Mouse (Mus musculus): Measurements from ENCODE around the gene Ap5z1. TPM values are rescaled to one million over a fixed set of nuclear protein-coding genes. Genes with fewer than 3 reads are reported as not detected.

The Ap5z1 gene
- polyA plus RNA-seq, 1 experiment: 6.6 TPM

GRCm38 (mm10) chr5:142486654-142487053 lies 22.9 kb downstream of the Ap5z1 start:
- TF ChIP-seq MYOD1 (IDR thresholded peaks at IDR 0.05; ENCODE audit: control insufficient read depth, insufficient read length, low read depth) (no peak), MAX (IDR thresholded peaks at IDR 0.05) (no peak), CEBPB (IDR thresholded peaks at IDR 0.05; ENCODE audit: low read depth) (no peak), CTCF (IDR thresholded peaks at IDR 0.05; ENCODE audit: control insufficient read depth, insufficient read depth, insufficient read length) (no peak), MYOG (IDR thresholded peaks at IDR 0.05; ENCODE audit: control insufficient read depth, extremely low read depth, insufficient read length) (no peak), FOSL1 (IDR thresholded peaks at IDR 0.05; ENCODE audit: insufficient read depth, low read length, poor library complexity, severe bottlenecking) (no peak), USF1 (IDR thresholded peaks at IDR 0.05; ENCODE audit: low read depth) (no peak)
- Histone ChIP-seq H3K79me2 (ENCODE audit: control insufficient read depth, insufficient read depth) (no peaks in the 10 kb centered on the region), H3K27me3 (ENCODE audit: control insufficient read depth, insufficient read depth, insufficient read length) (peaks cover 5% of the 10 kb centered on the region), H3K79me3 (ENCODE audit: low read depth) (no peaks in the 10 kb centered on the region), H3ac (ENCODE audit: control insufficient read depth, insufficient read length, low read depth) (no peak overlapping the region), H3K4me3 (ENCODE audit: insufficient read depth, poor library complexity, severe bottlenecking) (no peak overlapping the region), H3K36me3 (ENCODE audit: control insufficient read depth, insufficient read depth) (no peaks in the 10 kb centered on the region)

DNA sequence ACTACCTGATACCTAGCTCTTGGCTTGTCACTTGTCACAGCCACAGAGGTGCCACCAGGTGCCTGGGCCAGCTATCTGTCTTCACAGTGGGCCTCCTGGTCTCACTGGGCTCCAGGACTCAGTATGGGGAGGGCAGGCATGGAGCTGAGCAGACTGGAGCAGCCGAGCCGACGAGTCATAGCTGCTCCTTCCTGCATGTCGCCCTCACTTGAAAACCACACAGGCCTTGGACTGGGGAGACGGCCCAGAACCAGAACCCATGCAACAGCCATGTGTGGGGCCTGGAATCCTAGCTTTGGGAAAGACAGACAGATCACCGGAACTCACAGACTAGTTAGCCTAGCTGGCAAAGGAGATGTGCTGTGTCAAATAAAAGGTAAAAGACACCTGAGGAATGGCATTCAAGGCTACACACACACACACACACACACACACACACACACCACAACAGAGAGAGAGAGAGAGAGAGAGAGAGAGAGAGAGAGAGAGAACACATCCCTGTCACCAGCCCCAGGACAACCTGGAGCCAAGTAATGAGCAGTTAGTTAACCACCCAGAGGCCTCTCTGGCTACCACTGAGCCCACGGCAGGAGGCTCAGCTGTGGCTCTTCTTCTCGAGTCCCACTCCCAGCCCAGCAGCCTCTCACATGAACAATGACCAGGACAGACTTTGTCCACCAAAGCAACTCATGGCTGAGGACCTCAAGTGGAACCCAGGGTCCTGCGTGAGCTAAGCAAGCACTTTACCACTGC lies 26.4 kb downstream of the Ap5z1 start:
- TF ChIP-seq MAX (IDR thresholded peaks at IDR 0.05) (no peak), CTCF (IDR thresholded peaks at IDR 0.05; ENCODE audit: control insufficient read depth, insufficient read depth, insufficient read length) (no peak), MYOD1 (IDR thresholded peaks at IDR 0.05; ENCODE audit: control insufficient read depth, insufficient read length, low read depth) (no peak)
- H3K27me3 ChIP-seq (ENCODE audit: control insufficient read depth, insufficient read depth, insufficient read length): peaks cover 5% of the 10 kb centered on the region
- no peak overlapping the region for H3ac ChIP-seq (ENCODE audit: control insufficient read depth, insufficient read length, low read depth)
- H3K4me3 ChIP-seq (ENCODE audit: insufficient read depth, poor library complexity, severe bottlenecking): no peak overlapping the region
- no peaks in the 10 kb centered on the region for H3K36me3 ChIP-seq (ENCODE audit: control insufficient read depth, insufficient read depth)
- H3K79me3 ChIP-seq (ENCODE audit: low read depth): no peaks in the 10 kb centered on the region
- H3K79me2 ChIP-seq (ENCODE audit: control insufficient read depth, insufficient read depth): no peaks in the 10 kb centered on the region

- no peak for TF ChIP-seq USF1 (IDR thresholded peaks at IDR 0.05; ENCODE audit: low read depth)
- TF ChIP-seq MYOD1 (IDR thresholded peaks at IDR 0.05; ENCODE audit: control insufficient read depth, insufficient read length, low read depth): no peak
- no peak for TF ChIP-seq MYOG (IDR thresholded peaks at IDR 0.05; ENCODE audit: control insufficient read depth, extremely low read depth, insufficient read length)
- TF ChIP-seq MAX (IDR thresholded peaks at IDR 0.05): no peak
- TF ChIP-seq CTCF (IDR thresholded peaks at IDR 0.05; ENCODE audit: control insufficient read depth, insufficient read depth, insufficient read length): no peak
- no peak for TF ChIP-seq FOSL1 (IDR thresholded peaks at IDR 0.05; ENCODE audit: insufficient read depth, low read length, poor library complexity, severe bottlenecking)
- no peak for TF ChIP-seq CEBPB (IDR thresholded peaks at IDR 0.05; ENCODE audit: low read depth)
- no peaks in the 10 kb centered on the region for H3K36me3 ChIP-seq (ENCODE audit: control insufficient read depth, insufficient read depth)
- no peaks in the 10 kb centered on the region for H3K79me3 ChIP-seq (ENCODE audit: low read depth)
- H3K79me2 ChIP-seq (ENCODE audit: control insufficient read depth, insufficient read depth): no peaks in the 10 kb centered on the region
- no peak overlapping the region for H3K4me3 ChIP-seq (ENCODE audit: insufficient read depth, poor library complexity, severe bottlenecking)
- H3ac ChIP-seq (ENCODE audit: control insufficient read depth, insufficient read length, low read depth): no peak overlapping the region
- no peaks in the 10 kb centered on the region for H3K27me3 ChIP-seq (ENCODE audit: control insufficient read depth, insufficient read depth, insufficient read length)
Observed at GRCm38 (mm10) chr5:142493307-142493706, 29.6 kb downstream of the Ap5z1 start.

DNA sequence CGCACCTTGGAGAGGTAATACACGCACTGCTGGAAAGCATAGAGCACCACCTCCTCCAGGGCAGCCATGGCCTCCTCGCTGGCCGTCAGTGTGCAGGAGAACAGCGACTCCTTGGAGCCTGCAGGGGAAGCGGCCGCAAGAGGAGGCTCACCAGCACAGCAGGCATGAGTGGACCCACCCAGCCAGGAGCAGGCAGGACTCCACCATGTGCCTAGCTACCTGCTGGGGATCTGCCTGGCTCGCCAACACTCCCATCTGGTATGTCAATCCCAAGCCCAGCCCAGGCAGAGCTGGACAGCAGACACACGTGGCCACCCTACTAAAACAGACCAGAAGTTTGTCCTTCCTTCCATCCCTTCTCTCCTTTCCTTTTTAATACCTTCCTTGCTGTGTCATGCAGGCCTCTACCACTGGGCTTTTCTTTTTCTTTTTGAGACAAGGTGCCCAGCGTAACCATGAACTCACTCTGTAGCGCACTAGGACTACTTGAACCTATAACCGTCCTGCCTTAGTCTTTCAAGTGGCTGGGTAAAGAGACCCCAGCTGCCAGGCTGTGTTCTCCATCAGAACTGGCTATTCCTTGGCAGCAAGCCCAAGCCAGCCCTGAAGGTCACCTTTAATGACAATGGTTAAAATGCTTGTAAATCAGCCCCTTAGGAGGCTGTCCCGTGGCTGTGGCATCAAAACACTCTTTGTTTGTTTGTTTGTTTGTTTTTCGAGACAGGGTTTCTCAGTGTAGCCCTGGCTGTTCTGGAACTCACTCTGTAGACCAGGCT lies 31.8 kb downstream of the Ap5z1 start:
- Histone ChIP-seq H3K27me3 (ENCODE audit: control insufficient read depth, insufficient read depth, insufficient read length) (no peaks in the 10 kb centered on the region), H3K79me3 (ENCODE audit: low read depth) (no peaks in the 10 kb centered on the region), H3K4me3 (ENCODE audit: insufficient read depth, poor library complexity, severe bottlenecking) (no peak overlapping the region), H3ac (ENCODE audit: control insufficient read depth, insufficient read length, low read depth) (no peak overlapping the region), H3K36me3 (ENCODE audit: control insufficient read depth, insufficient read depth) (no peaks in the 10 kb centered on the region), H3K79me2 (ENCODE audit: control insufficient read depth, insufficient read depth) (no peaks in the 10 kb centered on the region)
- TF ChIP-seq CTCF (IDR thresholded peaks at IDR 0.05; ENCODE audit: control insufficient read depth, insufficient read depth, insufficient read length) (no peak), MYOG (IDR thresholded peaks at IDR 0.05; ENCODE audit: control insufficient read depth, extremely low read depth, insufficient read length) (no peak), FOSL1 (IDR thresholded peaks at IDR 0.05; ENCODE audit: insufficient read depth, low read length, poor library complexity, severe bottlenecking) (no peak)

- no peaks in the 10 kb centered on the region for H3K79me3 ChIP-seq (ENCODE audit: low read depth)
- H3K79me2 ChIP-seq (ENCODE audit: control insufficient read depth, insufficient read depth): no peaks in the 10 kb centered on the region
- H3K36me3 ChIP-seq (ENCODE audit: control insufficient read depth, insufficient read depth): no peaks in the 10 kb centered on the region
- TF ChIP-seq CTCF (IDR thresholded peaks at IDR 0.05; ENCODE audit: control insufficient read depth, insufficient read depth, insufficient read length) (peak; percentile 52), MAX (IDR thresholded peaks at IDR 0.05) (no peak)
- H3ac ChIP-seq (ENCODE audit: control insufficient read depth, insufficient read length, low read depth): no peak overlapping the region
- H3K27me3 ChIP-seq (ENCODE audit: control insufficient read depth, insufficient read depth, insufficient read length): no peaks in the 10 kb centered on the region
- H3K4me3 ChIP-seq (ENCODE audit: insufficient read depth, poor library complexity, severe bottlenecking): no peak overlapping the region
Observed at GRCm38 (mm10) chr5:142498964-142499363, 35.2 kb downstream of the Ap5z1 start.

GRCm38 (mm10) chr5:142500918-142501317 lies 37.2 kb downstream of the Ap5z1 start:
- Histone ChIP-seq H3K79me3 (ENCODE audit: low read depth) (no peaks in the 10 kb centered on the region), H3K27me3 (ENCODE audit: control insufficient read depth, insufficient read depth, insufficient read length) (no peaks in the 10 kb centered on the region), H3K4me3 (ENCODE audit: insufficient read depth, poor library complexity, severe bottlenecking) (no peak overlapping the region), H3K36me3 (ENCODE audit: control insufficient read depth, insufficient read depth) (no peaks in the 10 kb centered on the region), H3ac (ENCODE audit: control insufficient read depth, insufficient read length, low read depth) (no peak overlapping the region), H3K79me2 (ENCODE audit: control insufficient read depth, insufficient read depth) (no peaks in the 10 kb centered on the region)
- no peak for TF ChIP-seq USF1 (IDR thresholded peaks at IDR 0.05; ENCODE audit: low read depth)
- no peak for TF ChIP-seq FOSL1 (IDR thresholded peaks at IDR 0.05; ENCODE audit: insufficient read depth, low read length, poor library complexity, severe bottlenecking)
- TF ChIP-seq MAX (IDR thresholded peaks at IDR 0.05): no peak
- TF ChIP-seq CEBPB (IDR thresholded peaks at IDR 0.05; ENCODE audit: low read depth): no peak
- no peak for TF ChIP-seq CTCF (IDR thresholded peaks at IDR 0.05; ENCODE audit: control insufficient read depth, insufficient read depth, insufficient read length)
- TF ChIP-seq MYOD1 (IDR thresholded peaks at IDR 0.05; ENCODE audit: control insufficient read depth, insufficient read length, low read depth): no peak
